Mouse (Mus musculus): ENCODE results near the gene Reg2.
"Not testable (repeated sequence)": the region's sequence is repeated elsewhere in the genome, so short reads cannot be mapped to it uniquely, and the experiment has no call there.

Reg2 gene

GRCm38 (mm10) chr6:78395323-78395722, at the start of gene Reg2:
TSS of gene Reg2 (plus strand) at chr6:78395623.
- DNase-seq = not testable (repeated sequence)

- no peak for DNase-seq
Measured at GRCm38 (mm10) chr6:78361971-78362563, 33.4 kb upstream of the Reg2 start.

GRCm38 (mm10) chr6:78370357-78370756, 25.1 kb upstream of the Reg2 start, which contains the start of gene Reg3b:
TSS of gene Reg3b (plus strand) at chr6:78370657.
- DNase-seq = no peak

- DNase-seq = no peak
Measured at GRCm38 (mm10) chr6:78378765-78379164, 16.7 kb upstream of the Reg2 start, which contains the start of gene Reg3d. TSS of gene Reg3d (minus strand) at chr6:78378865.

- DNase-seq = no peak
Measured at GRCm38 (mm10) chr6:78380409-78380808, 15.0 kb upstream of the Reg2 start, which contains the start of gene Reg3a. TSS of gene Reg3a (plus strand) at chr6:78380709.

GRCm38 (mm10) chr6:78385609-78386008, 9.8 kb upstream of the Reg2 start:
- no peak for DNase-seq

GRCm38 (mm10) chr6:78422411-78422810, 27.0 kb downstream of the Reg2 start, which contains the start of gene Reg1:
TSS of gene Reg1 (plus strand) at chr6:78422711.
- not testable (repeated sequence) for DNase-seq

GRCm38 (mm10) chr6:78425497-78425896, 30.1 kb downstream of the Reg2 start:
- no peak for DNase-seq

GRCm38 (mm10) chr6:78447202-78447601, 51.8 kb downstream of the Reg2 start:
- no peak for DNase-seq

- DNase-seq = peak; percentile 57
Measured at GRCm38 (mm10) chr6:78448409-78448808, 53.0 kb downstream of the Reg2 start.

- DNase-seq = no peak
Measured at GRCm38 (mm10) chr6:78452804-78453203, 57.4 kb downstream of the Reg2 start.
